Mouse (Mus musculus) limb, embryonic 13.5 days (tissue): ENCODE measurements around the gene Ywhaq. TPM values are rescaled to one million over a fixed set of nuclear protein-coding genes. Genes with fewer than 3 reads are reported as not detected.

Experiments
- ATAC-seq: fragments of 200-750 bp; cut with Nextera tagmentation; 2 replicates; pipeline ENCODE4 v1.8.0; 2017; ENCODE audit warnings: low read depth, moderate number of reproducible peaks, moderate TSS enrichment; ENCODE audit not compliant: low FRiP score
- H3K27ac ChIP-seq: fragments of 300-500 bp; sonication (generic); 2 replicates; pipeline ENCODE4 v1.5.1; 2015; ENCODE audit warnings: inconsistent platforms, mild to moderate bottlenecking, moderate library complexity
- H3K27me3 ChIP-seq: fragments of 300-500 bp; sonication (generic); 2 replicates; pipeline ENCODE4 v1.6.1; 2015; ENCODE audit warnings: mild to moderate bottlenecking, inconsistent platforms
- H3K36me3 ChIP-seq: fragments of 300-500 bp; sonication (generic); 2 replicates; pipeline ENCODE4 v1.6.1; 2015; ENCODE audit warnings: inconsistent platforms, mild to moderate bottlenecking, moderate library complexity
- H3K4me1 ChIP-seq: fragments of 300-500 bp; sonication (generic); 2 replicates; pipeline ENCODE4 v1.6.1; 2015; ENCODE audit warnings: inconsistent platforms
- H3K4me2 ChIP-seq: fragments of 300-500 bp; sonication (generic); replicated peaks from 2 replicates; pipeline ENCODE4 v1.6.1; 2015; ENCODE audit warnings: inconsistent platforms, mild to moderate bottlenecking, moderate library complexity
- H3K4me3 ChIP-seq: fragments of 300-500 bp; sonication (generic); 2 replicates; pipeline ENCODE4 v1.5.1; 2015; ENCODE audit warnings: moderate library complexity, mild to moderate bottlenecking, inconsistent platforms
- H3K9ac ChIP-seq: fragments of 300-500 bp; sonication (generic); 2 replicates; pipeline ENCODE4 v1.6.1; 2015; ENCODE audit warnings: mild to moderate bottlenecking, inconsistent platforms
- H3K9me3 ChIP-seq: fragments of 300-500 bp; sonication (generic); 2 replicates; pipeline ENCODE4 v1.6.1; 2016; ENCODE audit warnings: inconsistent platforms
- WGBS: fragments of 180-500 bp; shearing (Covaris S2); methylation state at CpG from one replicate; pipeline ENCODE4 v1.1.7; 2015; 5-methylcytosine and 5-hydroxymethylcytosine counted together
- polyA plus RNA-seq: library from polyadenylated mRNA; unstranded; fragments of >200 nt; fragmentation: Nextera tagmentation; extraction: Ambion mirVana; gene quantifications from 2 replicates; pipeline ENCODE4 v1.2.1, GENCODE M21; 2015

Gene Ywhaq
- polyA plus RNA-seq, 1 experiment from 2014 or later: 725 TPM

DNA sequence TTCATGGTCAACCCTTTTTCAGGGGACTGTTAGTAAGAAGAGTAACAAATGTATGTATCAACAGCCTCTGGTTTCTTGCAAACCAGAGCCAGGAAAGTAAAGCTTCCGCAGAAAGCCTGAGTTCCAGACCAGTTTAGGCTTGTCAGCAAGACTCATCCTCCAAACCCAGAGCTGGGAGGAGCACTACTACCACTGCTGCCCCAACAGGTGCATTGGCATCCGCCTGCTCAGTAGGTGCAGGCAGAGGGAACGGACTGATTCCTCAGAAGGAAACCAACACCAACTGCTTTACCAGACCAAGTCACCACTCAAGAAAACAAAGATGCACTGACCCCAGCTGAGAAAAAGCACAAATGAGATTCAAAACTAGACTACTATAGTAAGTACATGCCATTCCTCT, 54.2 kb downstream of the Ywhaq start:
- Histone ChIP-seq H3K36me3 (peaks cover 15% of the 10 kb centered on the region), H3K4me3 (no peak overlapping the region), H3K27ac (no peak overlapping the region), H3K4me2 (no peak overlapping the region), H3K4me1 (no peaks in the 10 kb centered on the region), H3K27me3 (no peaks in the 10 kb centered on the region), H3K9me3 (no peaks in the 10 kb centered on the region), H3K9ac (no peak overlapping the region)
- ATAC-seq: no peak
- 89% methylated on average over 3 of the region's 3 CpGs for WGBS

DNA sequence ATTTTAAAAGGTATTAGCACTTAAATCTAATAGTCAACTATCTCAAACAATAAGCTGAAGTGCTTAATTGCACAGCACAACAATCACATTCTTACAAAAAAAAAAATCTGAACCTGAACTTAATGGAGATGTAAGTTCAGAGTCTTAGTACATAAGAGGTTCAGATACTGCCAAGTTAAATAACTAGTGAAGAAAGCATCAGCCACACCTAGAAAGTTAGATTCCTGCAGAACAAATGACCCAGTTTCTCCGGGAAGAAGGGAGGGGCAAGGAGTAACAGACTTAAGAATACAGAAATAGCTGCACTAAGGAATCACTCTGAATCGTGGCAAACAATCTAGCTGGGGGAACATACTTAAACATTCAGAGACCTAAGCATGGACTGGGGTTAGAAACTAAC, 54.8 kb downstream of the Ywhaq start:
- H3K9ac ChIP-seq: no peak overlapping the region
- no peak overlapping the region for H3K4me2 ChIP-seq
- ATAC-seq: no peak
- H3K4me3 ChIP-seq: no peak overlapping the region
- no peaks in the 10 kb centered on the region for H3K27me3 ChIP-seq
- 77% methylated on average over 2 of the region's 2 CpGs for WGBS
- no peaks in the 10 kb centered on the region for H3K9me3 ChIP-seq
- H3K4me1 ChIP-seq: no peaks in the 10 kb centered on the region
- H3K36me3 ChIP-seq: peaks cover 18% of the 10 kb centered on the region
- H3K27ac ChIP-seq: no peak overlapping the region

DNA sequence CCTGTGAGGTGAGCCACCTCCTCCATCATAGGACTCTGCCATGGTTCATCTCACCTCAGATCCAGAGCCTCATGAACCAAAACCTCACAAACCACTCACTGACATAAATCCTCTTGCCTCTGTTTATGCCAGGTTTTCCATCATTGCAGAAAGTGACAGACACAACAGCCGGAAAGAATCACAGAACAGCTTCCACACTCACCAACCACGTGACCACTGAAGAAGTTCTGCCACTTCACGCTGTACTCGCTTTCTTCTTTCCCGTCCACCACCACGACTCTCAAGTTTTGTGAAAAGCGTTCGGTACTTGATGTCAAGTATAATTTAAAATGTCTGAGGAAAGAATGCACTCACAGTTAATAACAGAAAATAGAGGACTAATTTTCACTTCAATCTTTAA, 63.8 kb downstream of the Ywhaq start:
- no peak overlapping the region for H3K4me3 ChIP-seq
- no peak overlapping the region for H3K27ac ChIP-seq
- H3K4me1 ChIP-seq: no peaks in the 10 kb centered on the region
- ATAC-seq: no peak
- H3K4me2 ChIP-seq: no peak overlapping the region
- 95% methylated on average over 8 of the region's 8 CpGs for WGBS
- no peak overlapping the region for H3K9ac ChIP-seq
- H3K9me3 ChIP-seq: 0 out of 2 replicates have a peak, but pooled peaks cover 3% of the 10 kb centered on the region
- no peaks in the 10 kb centered on the region for H3K27me3 ChIP-seq
- peaks cover 72% of the 10 kb centered on the region for H3K36me3 ChIP-seq

DNA sequence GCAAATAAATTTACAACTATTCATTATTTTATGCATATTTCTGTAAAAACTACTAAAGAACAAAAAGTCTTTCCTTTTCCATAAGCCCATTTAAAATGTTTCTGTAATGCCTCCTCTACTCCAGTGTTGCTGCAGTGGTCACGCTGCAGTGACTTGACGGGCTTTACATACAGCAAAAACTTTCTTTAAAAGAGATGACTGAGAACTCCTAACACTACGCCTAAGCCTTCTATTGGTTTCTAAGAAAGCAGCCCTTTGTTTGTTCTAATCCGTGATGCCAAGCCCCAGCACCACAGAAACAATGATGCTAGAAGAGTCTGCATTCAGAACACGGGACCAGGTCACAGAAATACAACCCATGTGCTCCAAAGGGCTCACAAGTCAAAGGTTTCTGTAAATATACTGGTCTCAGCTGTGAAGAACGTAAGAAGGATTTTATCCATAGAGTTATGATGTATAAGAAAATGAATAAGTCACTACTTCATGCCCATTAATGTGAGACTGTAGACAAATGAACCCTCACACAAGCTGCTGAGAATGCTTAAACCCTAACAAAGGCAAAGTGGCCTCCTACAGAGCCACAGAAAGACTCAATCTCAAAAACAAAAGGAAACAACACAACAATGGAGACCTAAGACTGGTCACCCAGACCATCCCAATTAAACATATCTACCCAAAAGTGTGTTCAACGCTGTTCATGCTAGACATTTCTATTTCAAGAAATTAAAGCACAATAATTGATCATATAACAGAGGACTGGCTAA, 67.1 kb downstream of the Ywhaq start:
- H3K4me3 ChIP-seq: no peak overlapping the region
- H3K9ac ChIP-seq: no peak overlapping the region
- 0 out of 2 replicates have a peak, but pooled peaks cover 3% of the 10 kb centered on the region for H3K9me3 ChIP-seq
- H3K4me1 ChIP-seq: no peaks in the 10 kb centered on the region
- no peak overlapping the region for H3K27ac ChIP-seq
- 89% methylated on average over 7 of the region's 7 CpGs for WGBS
- no peaks in the 10 kb centered on the region for H3K27me3 ChIP-seq
- H3K36me3 ChIP-seq: peaks cover 71% of the 10 kb centered on the region
- no peak overlapping the region for H3K4me2 ChIP-seq
- ATAC-seq: no peak

DNA sequence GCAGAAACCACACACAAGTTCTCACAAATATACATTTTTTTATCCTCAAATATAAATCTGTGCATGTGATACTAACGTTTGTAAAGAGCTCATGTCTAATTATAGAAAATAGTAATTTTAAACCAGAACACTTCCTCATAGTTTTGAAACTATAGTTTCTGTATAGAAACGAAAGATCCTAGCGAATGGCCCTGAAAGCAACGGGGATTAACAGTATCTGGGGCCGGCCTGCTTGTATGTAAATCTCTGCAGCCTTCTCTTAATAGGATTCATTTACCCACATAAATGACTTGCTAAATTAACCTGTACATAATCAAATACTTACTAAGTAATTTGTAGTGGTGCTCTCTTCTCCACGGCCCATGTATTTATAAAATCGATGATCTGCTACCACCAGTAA, 70.5 kb downstream of the Ywhaq start:
- ATAC-seq: no peak
- WGBS: 93% methylated on average over 7 of the region's 7 CpGs
- H3K4me3 ChIP-seq: no peak overlapping the region
- no peaks in the 10 kb centered on the region for H3K9me3 ChIP-seq
- H3K9ac ChIP-seq: no peak overlapping the region
- H3K27ac ChIP-seq: no peak overlapping the region
- no peak overlapping the region for H3K4me2 ChIP-seq
- H3K27me3 ChIP-seq: no peaks in the 10 kb centered on the region
- no peaks in the 10 kb centered on the region for H3K4me1 ChIP-seq
- H3K36me3 ChIP-seq: peaks cover 70% of the 10 kb centered on the region

DNA sequence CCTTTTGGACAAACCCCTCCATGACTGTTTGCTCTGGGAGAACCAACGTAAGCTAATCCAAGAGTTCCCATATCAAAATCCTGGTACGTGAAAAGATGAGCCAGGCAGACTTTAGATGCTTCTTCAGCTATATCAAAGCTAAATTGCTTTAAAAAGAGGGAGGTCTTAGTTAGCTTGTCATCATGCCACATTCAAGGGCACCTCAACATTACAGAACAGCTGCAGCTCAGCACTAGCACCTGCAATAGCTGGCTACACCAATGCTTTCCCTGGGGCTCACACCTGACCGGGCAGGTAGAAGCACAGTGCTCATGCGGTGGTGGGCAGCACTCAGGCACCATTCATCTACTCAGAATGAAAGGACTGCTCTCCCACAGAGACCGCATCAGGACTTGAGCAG, 76.8 kb downstream of the Ywhaq start:
- Histone ChIP-seq H3K36me3 (peaks cover 73% of the 10 kb centered on the region), H3K9me3 (no peaks in the 10 kb centered on the region), H3K4me2 (no peak overlapping the region), H3K27ac (no peak overlapping the region), H3K27me3 (no peaks in the 10 kb centered on the region), H3K4me1 (no peaks in the 10 kb centered on the region), H3K4me3 (no peak overlapping the region), H3K9ac (no peak overlapping the region)
- no peak for ATAC-seq
- WGBS: 95% methylated on average over 5 of the region's 5 CpGs

Other genes with a start within 250 kb of the Ywhaq start
- gene Cpsf3, start 132.2 kb downstream of the Ywhaq start, polyA plus RNA-seq: 114 TPM in 2 replicates
- gene Itgb1bp1, start 131.4 kb downstream of the Ywhaq start, polyA plus RNA-seq: 52.6 and 55.2 TPM in 2 replicates
- gene Iah1, start 101.2 kb downstream of the Ywhaq start, polyA plus RNA-seq: 58.0 and 61.3 TPM in 2 replicates
- 39.9 and 45.4 TPM in 2 replicates for gene Adam17, start 44.0 kb downstream of the Ywhaq start, polyA plus RNA-seq